Mouse (Mus musculus) testis, adult 2 months (tissue): ENCODE results near the gene Jtb.

Experiments
- CTCF ChIP-seq: fragments of 200-500 bp; IDR thresholded peaks from 2 replicates; pipeline ENCODE4 v1.5.1; 2012; ENCODE audit warnings: low read depth, mild to moderate bottlenecking, inconsistent platforms, low read length, moderate library complexity; ENCODE audit not compliant: control insufficient read depth, insufficient read depth, insufficient replicate concordance
- POLR2A ChIP-seq: fragments of 200-500 bp; IDR thresholded peaks from 2 replicates; pipeline ENCODE4 v1.6.1; 2012; ENCODE audit warnings: low read depth, mild to moderate bottlenecking, inconsistent platforms, low read length, moderate library complexity; ENCODE audit not compliant: control insufficient read depth

DNA sequence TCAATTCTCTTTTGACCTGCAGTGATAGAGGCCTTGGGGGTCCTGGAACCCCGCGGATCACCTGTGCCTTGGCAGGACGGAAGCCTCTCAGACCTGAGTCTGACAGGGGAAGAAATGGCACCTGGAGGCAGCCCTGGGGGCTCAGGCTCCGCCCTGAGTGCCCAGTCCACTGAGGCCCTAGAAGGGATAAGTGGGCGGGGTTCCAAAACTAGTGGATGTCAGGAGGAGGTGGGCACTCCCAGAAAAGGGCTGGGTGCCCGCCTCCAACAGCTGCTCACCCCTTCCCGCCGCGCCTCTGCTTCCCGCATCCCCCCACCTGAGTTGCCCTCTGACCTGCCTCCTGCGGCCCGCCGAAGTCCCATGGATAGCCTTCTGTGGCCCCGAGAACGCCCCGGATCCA lies 45.5 kb downstream of the Jtb start:
- TF ChIP-seq POLR2A (no peak), CTCF (no peak)
